11 mouse cellular contexts compared by ENCODE assay signal in genomic region chr2:30240267-30240666, GRCm38 (mm10). TPM values are rescaled to one million over a fixed set of nuclear protein-coding genes. Genes with fewer than 3 reads are reported as not detected.
DNase-seq lines count a peak whose midpoint lies in the region; ATAC-seq and TF ChIP-seq lines count a peak whose summit lies in the region.
"Had no signal": no experiment of that assay in that cellular context is flagged by ENCODE, and none has a peak within 500 bp of the region (broad histone marks: within the 10 kb centered on the region; RNA-seq: fewer than 3 reads in every experiment).

Gm28035 (plus strand) TSS chr2:30240567.

- H3K9ac ChIP-seq in limb, embryonic 14.5 days (ENCODE audit: low read depth, low read length, severe bottlenecking), result peak within 1 kb of the TSS; percentile 34; the same call in 1 of the 2 replicates
- H3K9ac ChIP-seq in stomach, embryonic 15.5 days, result no peak within 1 kb of the TSS

- H3K36me3 ChIP-seq in megakaryocyte, embryonic 14.5 days (replicated peaks; ENCODE audit: low read length), result peaks cover 52% of the 10 kb centered on the region
- H3K36me3 ChIP-seq in limb, embryonic 14.5 days (ENCODE audit: control insufficient read depth, insufficient read depth, low read length), result peaks cover 46% of the 10 kb centered on the region
- peaks cover 19% of the 10 kb centered on the region for H3K36me3 ChIP-seq in stomach, embryonic 15.5 days

- H3K9me3 ChIP-seq in megakaryocyte, embryonic 14.5 days, result no peaks in the 10 kb centered on the region
- no peaks in the 10 kb centered on the region for H3K9me3 ChIP-seq in limb, embryonic 14.5 days (ENCODE audit: control insufficient read depth, low read length)
- no peaks in the 10 kb centered on the region for H3K9me3 ChIP-seq in stomach, embryonic 15.5 days

- no peak within 1 kb of the TSS for H3K27ac ChIP-seq in limb, embryonic 14.5 days (replicated peaks; ENCODE audit: low read depth, low read length)
- peak within 1 kb of the TSS; percentile 93; the same call in 1 of the 2 replicates for H3K27ac ChIP-seq in stomach, embryonic 15.5 days
- H3K27ac ChIP-seq: macrophage had no signal

- peaks cover 85% of the 10 kb centered on the region for H3K4me1 ChIP-seq in megakaryocyte, embryonic 14.5 days
- peaks cover 14% of the 10 kb centered on the region for H3K4me1 ChIP-seq in limb, embryonic 14.5 days (ENCODE audit: control insufficient read depth, insufficient read depth, low read length)
- peaks cover 32% of the 10 kb centered on the region for H3K4me1 ChIP-seq in stomach, embryonic 15.5 days

- TF ChIP-seq POLR2A in limb, embryonic 14.5 days (IDR thresholded peaks at IDR 0.05; ENCODE audit: borderline replicate concordance, extremely low read depth, insufficient read depth, insufficient read length), result no peak

- H3K27me3 ChIP-seq in megakaryocyte, embryonic 14.5 days (replicated peaks), result no peaks in the 10 kb centered on the region
- H3K27me3 ChIP-seq in limb, embryonic 14.5 days (ENCODE audit: control insufficient read depth, insufficient read depth, low read length), result no peaks in the 10 kb centered on the region
- H3K27me3 ChIP-seq in stomach, embryonic 15.5 days (replicated peaks), result no peaks in the 10 kb centered on the region

- H3K4me2 ChIP-seq in limb, embryonic 14.5 days (replicated peaks; ENCODE audit: low read depth, low read length, severe bottlenecking), result peak within 1 kb of the TSS; percentile 91; the same call in 1 of the 2 replicates
- peak within 1 kb of the TSS; percentile 71; the same call in 1 of the 2 replicates for H3K4me2 ChIP-seq in stomach, embryonic 15.5 days

- no peak for ATAC-seq in megakaryocyte, adult 5-6 weeks (ENCODE audit: poor library complexity, severe bottlenecking)
- no peak for ATAC-seq in limb, embryonic 14.5 days (ENCODE audit: low FRiP score, low read depth)
- ATAC-seq in stomach, embryonic 15.5 days (ENCODE audit: insufficient read depth, low FRiP score, low read depth), result no peak
- ATAC-seq in megakaryocyte progenitor cell, adult 5-6 weeks (replicated peaks; ENCODE audit: poor library complexity), result no peak
- ATAC-seq: CD4-positive, CD25-positive, alpha-beta regulatory T cell, adult 4 months had no signal

- peak within 1 kb of the TSS; percentile 96 for H3K4me3 ChIP-seq in megakaryocyte, embryonic 14.5 days (replicated peaks)
- H3K4me3 ChIP-seq in limb, embryonic 14.5 days (replicated peaks; ENCODE audit: low read length), result no peak within 1 kb of the TSS
- H3K4me3 ChIP-seq in stomach, embryonic 15.5 days (replicated peaks), result no peak within 1 kb of the TSS

- WGBS in limb, embryonic 14.5 days, result 84% methylated on average over 2 of the region's 2 CpGs
- WGBS in stomach, embryonic 15.5 days, result 71% methylated on average over 2 of the region's 2 CpGs

- DNase-seq in frontal cortex, adult 2 months (ENCODE audit: extremely low spot score in 1 of 2, low spot score in 1 of 2), result no peak
- no peak for DNase-seq in frontal cortex, postnatal 10 days (ENCODE audit: low spot score in 2 of 2)
- DNase-seq in limb, embryonic 14.5 days (ENCODE audit: low spot score), result no peak
- DNase-seq in gastrocnemius, postnatal 25 days, result no peak
- DNase-seq: spleen, adult 18-20 months had no signal

RNA-seq across cellular contexts. Expression of gene Gm28035, which starts in this region (rescaled TPM):
- 22.6 and 24.8 TPM in 2 replicates for polyA plus RNA-seq in frontal cortex, adult 2 months (2012; rRNA removed)
- 3.3 and 6.4 TPM in 2 replicates for polyA plus RNA-seq in megakaryocyte, embryonic 14.5 days (2012; ENCODE audit: insufficient read depth, low replicate concordance)
- 0.04 TPM in 1 of 2 replicates, not detected in the other for total RNA-seq in megakaryocyte, adult 5-6 weeks (2015)
- total RNA-seq in megakaryocyte, adult 5-6 weeks (2017), result not detected in 2 replicates
- polyA plus RNA-seq in limb, embryonic 14.5 days (2012; rRNA removed), result 3.8 and 6.0 TPM in 2 replicates
- 0.11 and 0.23 TPM in 2 replicates for polyA plus RNA-seq in limb, embryonic 14.5 days (2014; fragmentation: Nextera tagmentation; extraction: Ambion mirVana)
- polyA plus RNA-seq in stomach, embryonic 15.5 days (2015; fragmentation: Nextera tagmentation; extraction: Ambion mirVana), result 0.22 and 0.35 TPM in 2 replicates
- total RNA-seq in megakaryocyte progenitor cell, adult 5-6 weeks (2015), result not detected in 2 replicates
- 0.07 TPM in 1 of 2 replicates, not detected in the other for total RNA-seq in megakaryocyte progenitor cell, adult 5-6 weeks (2017)
- total RNA-seq in gastrocnemius, postnatal 25 days (2021), result 1 to 10 TPM in 1 of 2 experiments, under 1 TPM in 1; 0.64 to 1.2 TPM
